Mouse (Mus musculus): ENCODE data around the gene 1810049J17Rik. TPM values are rescaled to one million over a fixed set of nuclear protein-coding genes. Genes with fewer than 3 reads are reported as not detected.

The 1810049J17Rik gene
- polyA plus RNA-seq, 1 experiment from 2014 or later: not detected

GRCm38 (mm10) chr15:12290330-12290729, 31.4 kb downstream of the 1810049J17Rik start:
- WGBS: 83% methylated on average over 7 of the region's 7 CpGs
- H3K4me1 ChIP-seq (replicated peaks; ENCODE audit: control insufficient read depth, insufficient read depth, low read length): no peaks in the 10 kb centered on the region
- no peaks in the 10 kb centered on the region for H3K27me3 ChIP-seq (ENCODE audit: control insufficient read depth, insufficient read depth, low read length)
- no peak overlapping the region for H3K4me3 ChIP-seq (ENCODE audit: low read depth, low read length)
- H3K36me3 ChIP-seq (ENCODE audit: control insufficient read depth, insufficient read depth, low read length): no peaks in the 10 kb centered on the region
- H3K4me2 ChIP-seq (ENCODE audit: low read depth, low read length, severe bottlenecking): no peak overlapping the region
- DNase-seq (ENCODE audit: low spot score): no peak
- H3K27ac ChIP-seq (ENCODE audit: low read depth, low read length): no peak overlapping the region
- no peak for ATAC-seq (replicated peaks; ENCODE audit: low FRiP score)
- H3K9ac ChIP-seq (ENCODE audit: low read length): no peak overlapping the region
- no peaks in the 10 kb centered on the region for H3K9me3 ChIP-seq (ENCODE audit: control insufficient read depth, low read length)

GRCm38 (mm10) chr15:12285535-12285809, 36.2 kb downstream of the 1810049J17Rik start:
- Histone ChIP-seq H3K4me1 (replicated peaks; ENCODE audit: control insufficient read depth, insufficient read depth, low read length) (no peaks in the 10 kb centered on the region), H3K27me3 (ENCODE audit: control insufficient read depth, insufficient read depth, low read length) (no peaks in the 10 kb centered on the region), H3K27ac (ENCODE audit: low read depth, low read length) (no peak overlapping the region), H3K4me2 (ENCODE audit: low read depth, low read length, severe bottlenecking) (no peak overlapping the region), H3K36me3 (ENCODE audit: control insufficient read depth, insufficient read depth, low read length) (no peaks in the 10 kb centered on the region), H3K4me3 (ENCODE audit: low read depth, low read length) (no peak overlapping the region), H3K9ac (ENCODE audit: low read length) (no peak overlapping the region), H3K9me3 (ENCODE audit: control insufficient read depth, low read length) (no peaks in the 10 kb centered on the region)
- ATAC-seq (replicated peaks; ENCODE audit: low FRiP score): no peak
- WGBS: 80% methylated on average over 5 of the region's 5 CpGs
- no peak for DNase-seq (ENCODE audit: low spot score)

GRCm38 (mm10) chr15:12284794-12285534, 36.7 kb downstream of the 1810049J17Rik start:
- ATAC-seq (replicated peaks; ENCODE audit: low FRiP score) (no peak), DNase-seq (ENCODE audit: low spot score) (no peak)
- Histone ChIP-seq H3K4me1 (replicated peaks; ENCODE audit: control insufficient read depth, insufficient read depth, low read length) (no peaks in the 10 kb centered on the region), H3K27me3 (ENCODE audit: control insufficient read depth, insufficient read depth, low read length) (no peaks in the 10 kb centered on the region), H3K9ac (ENCODE audit: low read length) (no peak overlapping the region), H3K9me3 (ENCODE audit: control insufficient read depth, low read length) (no peaks in the 10 kb centered on the region), H3K4me2 (ENCODE audit: low read depth, low read length, severe bottlenecking) (no peak overlapping the region), H3K4me3 (ENCODE audit: low read depth, low read length) (no peak overlapping the region), H3K36me3 (ENCODE audit: control insufficient read depth, insufficient read depth, low read length) (no peaks in the 10 kb centered on the region), H3K27ac (ENCODE audit: low read depth, low read length) (no peak overlapping the region)
- 84% methylated on average over 6 of the region's 6 CpGs for WGBS

GRCm38 (mm10) chr15:12279816-12280215, 41.9 kb downstream of the 1810049J17Rik start:
- Histone ChIP-seq H3K36me3 (ENCODE audit: control insufficient read depth, insufficient read depth, low read length) (no peaks in the 10 kb centered on the region), H3K27me3 (ENCODE audit: control insufficient read depth, insufficient read depth, low read length) (no peaks in the 10 kb centered on the region), H3K9ac (ENCODE audit: low read length) (no peak overlapping the region), H3K9me3 (ENCODE audit: control insufficient read depth, low read length) (no peaks in the 10 kb centered on the region), H3K4me3 (ENCODE audit: low read depth, low read length) (no peak overlapping the region), H3K4me1 (replicated peaks; ENCODE audit: control insufficient read depth, insufficient read depth, low read length) (no peaks in the 10 kb centered on the region), H3K4me2 (ENCODE audit: low read depth, low read length, severe bottlenecking) (no peak overlapping the region), H3K27ac (ENCODE audit: low read depth, low read length) (no peak overlapping the region)
- DNase-seq (ENCODE audit: low spot score): no peak
- 94% methylated on average over 1 of the region's 1 CpGs for WGBS
- ATAC-seq (replicated peaks; ENCODE audit: low FRiP score): no peak

GRCm38 (mm10) chr15:12275091-12275623, 46.5 kb downstream of the 1810049J17Rik start:
- DNase-seq (ENCODE audit: low spot score): no peak
- no peaks in the 10 kb centered on the region for H3K27me3 ChIP-seq (ENCODE audit: control insufficient read depth, insufficient read depth, low read length)
- no peaks in the 10 kb centered on the region for H3K4me1 ChIP-seq (replicated peaks; ENCODE audit: control insufficient read depth, insufficient read depth, low read length)
- no peak overlapping the region for H3K4me2 ChIP-seq (ENCODE audit: low read depth, low read length, severe bottlenecking)
- H3K9me3 ChIP-seq (ENCODE audit: control insufficient read depth, low read length): no peaks in the 10 kb centered on the region
- H3K27ac ChIP-seq (ENCODE audit: low read depth, low read length): no peak overlapping the region
- no peak overlapping the region for H3K9ac ChIP-seq (ENCODE audit: low read length)
- no peak overlapping the region for H3K4me3 ChIP-seq (ENCODE audit: low read depth, low read length)
- WGBS: 85% methylated on average over 4 of the region's 4 CpGs
- 0 out of 2 replicates have a peak, but pooled peaks cover 2% of the 10 kb centered on the region for H3K36me3 ChIP-seq (ENCODE audit: control insufficient read depth, insufficient read depth, low read length)
- no peak for ATAC-seq (replicated peaks; ENCODE audit: low FRiP score)

- H3K4me3 ChIP-seq (ENCODE audit: low read depth, low read length): no peak overlapping the region
- no peaks in the 10 kb centered on the region for H3K4me1 ChIP-seq (replicated peaks; ENCODE audit: control insufficient read depth, insufficient read depth, low read length)
- WGBS: 72% methylated on average over 4 of the region's 4 CpGs
- no peak for ATAC-seq (replicated peaks; ENCODE audit: low FRiP score)
- H3K9ac ChIP-seq (ENCODE audit: low read length): no peak overlapping the region
- H3K27me3 ChIP-seq (ENCODE audit: control insufficient read depth, insufficient read depth, low read length): no peaks in the 10 kb centered on the region
- DNase-seq (ENCODE audit: low spot score): peak; percentile 36
- H3K36me3 ChIP-seq (ENCODE audit: control insufficient read depth, insufficient read depth, low read length): 0 out of 2 replicates have a peak, but pooled peaks cover 2% of the 10 kb centered on the region
- no peak overlapping the region for H3K4me2 ChIP-seq (ENCODE audit: low read depth, low read length, severe bottlenecking)
- H3K9me3 ChIP-seq (ENCODE audit: control insufficient read depth, low read length): no peaks in the 10 kb centered on the region
- H3K27ac ChIP-seq (ENCODE audit: low read depth, low read length): no peak overlapping the region
Observed at GRCm38 (mm10) chr15:12274053-12274769, 47.5 kb downstream of the 1810049J17Rik start.

- no peak for ATAC-seq (replicated peaks; ENCODE audit: low FRiP score)
- H3K4me1 ChIP-seq (replicated peaks; ENCODE audit: control insufficient read depth, insufficient read depth, low read length): no peaks in the 10 kb centered on the region
Observed at GRCm38 (mm10) chr15:12273325-12274052, 48.2 kb downstream of the 1810049J17Rik start.

More at GRCm38 (mm10) chr15:12273325-12274052, 48.2 kb downstream of the 1810049J17Rik start:
- Histone ChIP-seq H3K9me3 (ENCODE audit: control insufficient read depth, low read length) (no peaks in the 10 kb centered on the region), H3K4me3 (ENCODE audit: low read depth, low read length) (no peak overlapping the region), H3K4me2 (ENCODE audit: low read depth, low read length, severe bottlenecking) (no peak overlapping the region), H3K36me3 (ENCODE audit: control insufficient read depth, insufficient read depth, low read length) (0 out of 2 replicates have a peak, but pooled peaks cover 2% of the 10 kb centered on the region), H3K9ac (ENCODE audit: low read length) (no peak overlapping the region), H3K27ac (ENCODE audit: low read depth, low read length) (no peak overlapping the region), H3K27me3 (ENCODE audit: control insufficient read depth, insufficient read depth, low read length) (no peaks in the 10 kb centered on the region)
- 84% methylated on average over 12 of the region's 12 CpGs for WGBS
- peak; percentile 47 for DNase-seq (ENCODE audit: low spot score)

Data from forebrain, embryonic 11.5 days (tissue).